Mouse (Mus musculus) urinary bladder, postnatal 4 days (tissue): ENCODE data around the gene Mansc4.

Experiments used
- DNase-seq, 2 experiments: peaks; one replicate each; pipeline ENCODE4 v3.0.0; 2021 to 2022; ENCODE audit warnings: low spot score in 2 of 2

Mansc4 gene

DNA sequence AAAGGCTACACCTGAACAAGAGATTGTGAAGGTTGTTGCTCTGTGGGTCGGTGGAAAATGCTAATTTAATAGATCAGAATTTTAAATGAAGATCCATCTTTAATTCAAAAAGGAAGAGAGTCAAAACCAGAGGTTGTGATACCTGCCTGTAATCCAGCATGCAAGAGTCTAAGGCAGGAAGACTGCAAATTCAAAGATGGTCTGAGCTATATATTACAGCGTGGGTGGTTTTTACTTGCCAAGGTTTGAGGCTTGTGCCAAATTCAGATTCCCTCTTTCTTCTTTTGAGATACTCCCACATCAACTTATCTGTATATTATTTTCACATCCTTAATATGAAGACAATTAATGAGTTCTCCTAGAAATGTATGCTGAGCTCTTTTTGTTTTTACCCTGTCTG lies 58.4 kb downstream of the Mansc4 start:
- no peak for DNase-seq
